Mouse (Mus musculus) intestine, postnatal 0 days (tissue): ENCODE measurements around the gene Tnfaip2. TPM values are rescaled to one million over a fixed set of nuclear protein-coding genes. Genes with fewer than 3 reads are reported as not detected.

Source experiments
- ATAC-seq: fragments of 200-750 bp; cut with Nextera tagmentation; 2 replicates; pipeline ENCODE4 v1.8.0; 2017; ENCODE audit warnings: mild to moderate bottlenecking, moderate TSS enrichment, moderate library complexity
- H3K27ac ChIP-seq: fragments of 300-500 bp; sonication (generic); 2 replicates; pipeline ENCODE4 v1.5.1; 2014; ENCODE audit warnings: mild to moderate bottlenecking, low read depth, low read length, moderate library complexity
- H3K27me3 ChIP-seq: fragments of 300-500 bp; sonication (generic); replicated peaks from 2 replicates; pipeline ENCODE4 v1.6.1; 2014; ENCODE audit warnings: low read length, mixed read lengths; ENCODE audit not compliant: control insufficient read depth, insufficient read depth
- H3K36me3 ChIP-seq: fragments of 300-500 bp; sonication (generic); 2 replicates; pipeline ENCODE4 v1.6.1; 2014; ENCODE audit warnings: mild to moderate bottlenecking, moderate library complexity; ENCODE audit not compliant: control insufficient read depth, insufficient read depth
- H3K4me1 ChIP-seq: fragments of 300-500 bp; sonication (generic); replicated peaks from 2 replicates; pipeline ENCODE4 v1.6.1; 2014; ENCODE audit warnings: antibody characterized with exemption, low read length, mixed read lengths; ENCODE audit not compliant: control insufficient read depth, insufficient read depth
- H3K4me2 ChIP-seq: fragments of 300-500 bp; sonication (generic); replicated peaks from 2 replicates; pipeline ENCODE4 v1.6.1; 2014; ENCODE audit warnings: low read depth, mild to moderate bottlenecking, moderate library complexity
- H3K4me3 ChIP-seq: fragments of 300-500 bp; sonication (generic); 2 replicates; pipeline ENCODE4 v1.5.1; 2014; ENCODE audit warnings: low read depth, low read length
- H3K9ac ChIP-seq: fragments of 300-500 bp; sonication (generic); 2 replicates; pipeline ENCODE4 v1.6.1; 2014; ENCODE audit warnings: mild to moderate bottlenecking, low read depth, low read length
- H3K9me3 ChIP-seq: fragments of 300-500 bp; sonication (generic); 2 replicates; pipeline ENCODE4 v1.6.1; 2016; ENCODE audit warnings: mixed run types; ENCODE audit not compliant: control insufficient read depth
- CTCF ChIP-seq: sonication (generic); IDR thresholded peaks from 2 replicates; pipeline ENCODE4 v1.5.1; 2016; ENCODE audit warnings: low read depth, mild to moderate bottlenecking, control low read depth, antibody characterized with exemption, moderate library complexity
- WGBS: fragments of 180-500 bp; shearing (Covaris S2); extraction: QIAGEN DNeasy Blood & Tissue Kit; methylation state at CpG from one replicate; pipeline ENCODE4 v1.1.7; 2014; 5-methylcytosine and 5-hydroxymethylcytosine counted together
- polyA plus RNA-seq: library from polyadenylated mRNA; unstranded; fragments of >200 nt; fragmentation: Nextera tagmentation; extraction: Ambion mirVana; gene quantifications from 2 replicates; pipeline ENCODE4 v1.2.1, GENCODE M21; 2015

Gene Tnfaip2
- polyA plus RNA-seq, 1 experiment from 2014 or later = 10.8 TPM

GRCm38 (mm10) chr12:111419918-111420317, 22.4 kb upstream of the Tnfaip2 start:
- 81% methylated on average over 5 of the region's 5 CpGs for WGBS
- ATAC-seq = no peak

GRCm38 (mm10) chr12:111420946-111421709, 21.1 kb upstream of the Tnfaip2 start:
- Histone ChIP-seq H3K9ac (no peak overlapping the region), H3K4me2 (peak overlapping the region; percentile 32)
- WGBS = 43% methylated on average over 7 of the region's 7 CpGs

More at GRCm38 (mm10) chr12:111419918-111420317, 22.4 kb upstream of the Tnfaip2 start:
- no peak overlapping the region for H3K4me3 ChIP-seq
- H3K27ac ChIP-seq = no peak overlapping the region
- peaks cover 28% of the 10 kb centered on the region for H3K27me3 ChIP-seq
- peaks cover 3% of the 10 kb centered on the region; the same call in 1 of the 2 replicates for H3K4me1 ChIP-seq
- no peaks in the 10 kb centered on the region; the same call in 1 of the 2 replicates for H3K36me3 ChIP-seq
- no peak for TF ChIP-seq CTCF
- peak overlapping the region; percentile 32 for H3K4me2 ChIP-seq
- no peak overlapping the region for H3K9ac ChIP-seq
- H3K9me3 ChIP-seq = no peaks in the 10 kb centered on the region

GRCm38 (mm10) chr12:111422852-111423251, 19.4 kb upstream of the Tnfaip2 start:
- TF ChIP-seq CTCF = no peak
- Histone ChIP-seq H3K27ac (no peak overlapping the region), H3K36me3 (no peaks in the 10 kb centered on the region; the same call in 1 of the 2 replicates), H3K4me2 (peak overlapping the region; percentile 47), H3K4me1 (peaks cover 4% of the 10 kb centered on the region), H3K4me3 (no peak overlapping the region), H3K9ac (no peak overlapping the region), H3K27me3 (peaks cover 35% of the 10 kb centered on the region), H3K9me3 (no peaks in the 10 kb centered on the region)
- 32% methylated on average over 5 of the region's 5 CpGs for WGBS
- ATAC-seq = peak; percentile 67

More at GRCm38 (mm10) chr12:111420946-111421709, 21.1 kb upstream of the Tnfaip2 start:
- H3K9me3 ChIP-seq = no peaks in the 10 kb centered on the region
- H3K36me3 ChIP-seq = no peaks in the 10 kb centered on the region; the same call in 1 of the 2 replicates
- no peak for ATAC-seq
- TF ChIP-seq CTCF = no peak
- peaks cover 35% of the 10 kb centered on the region for H3K27me3 ChIP-seq
- 0 out of 2 replicates have a peak overlapping the region, but pooled peaks have one; percentile 28 for H3K27ac ChIP-seq
- peaks cover 3% of the 10 kb centered on the region; the same call in 1 of the 2 replicates for H3K4me1 ChIP-seq
- H3K4me3 ChIP-seq = 0 out of 2 replicates have a peak overlapping the region, but pooled peaks have one; percentile 5

GRCm38 (mm10) chr12:111423570-111424129, 18.6 kb upstream of the Tnfaip2 start:
- Histone ChIP-seq H3K4me1 (peaks cover 6% of the 10 kb centered on the region), H3K27me3 (peaks cover 35% of the 10 kb centered on the region), H3K9me3 (no peaks in the 10 kb centered on the region), H3K4me2 (peak overlapping the region; percentile 47), H3K4me3 (peak overlapping the region; percentile 16; the same call in 1 of the 2 replicates), H3K27ac (no peak overlapping the region), H3K36me3 (no peaks in the 10 kb centered on the region; the same call in 1 of the 2 replicates), H3K9ac (no peak overlapping the region)
- 25% methylated on average over 43 of the region's 43 CpGs for WGBS
- ATAC-seq = no peak
- no peak for TF ChIP-seq CTCF

GRCm38 (mm10) chr12:111424547-111424946, 17.7 kb upstream of the Tnfaip2 start:
- peaks cover 35% of the 10 kb centered on the region for H3K27me3 ChIP-seq
- no peak for ATAC-seq
- H3K9ac ChIP-seq = no peak overlapping the region
- 43% methylated on average over 9 of the region's 9 CpGs for WGBS
- H3K4me3 ChIP-seq = no peak overlapping the region
- H3K36me3 ChIP-seq = no peaks in the 10 kb centered on the region; the same call in 1 of the 2 replicates
- no peak for TF ChIP-seq CTCF
- no peak overlapping the region for H3K27ac ChIP-seq
- 0 out of 2 replicates have a peak overlapping the region, but pooled peaks have one; percentile 7 for H3K4me2 ChIP-seq
- H3K4me1 ChIP-seq = peaks cover 6% of the 10 kb centered on the region
- H3K9me3 ChIP-seq = no peaks in the 10 kb centered on the region

- TF ChIP-seq CTCF = peak; percentile 92
- Histone ChIP-seq H3K27ac (no peak overlapping the region), H3K4me3 (peak overlapping the region; percentile 11; the same call in 1 of the 2 replicates), H3K9ac (no peak overlapping the region), H3K27me3 (peaks cover 35% of the 10 kb centered on the region), H3K9me3 (no peaks in the 10 kb centered on the region), H3K36me3 (no peaks in the 10 kb centered on the region; the same call in 1 of the 2 replicates), H3K4me2 (peak overlapping the region; percentile 2; the same call in 1 of the 2 replicates), H3K4me1 (peaks cover 6% of the 10 kb centered on the region)
- no peak for ATAC-seq
- WGBS = 9% methylated on average over 15 of the region's 15 CpGs
Observed at GRCm38 (mm10) chr12:111425258-111425657, 17.0 kb upstream of the Tnfaip2 start.
